Mouse (Mus musculus) liver, adult 2 months (tissue): ENCODE measurements around the gene Fgfr2.

Experiments
- CTCF ChIP-seq: fragments of 200-500 bp; IDR thresholded peaks from 2 replicates; pipeline ENCODE4 v1.5.1; 2011; ENCODE audit warnings: low read depth, low read length, control low read depth
- POLR2A ChIP-seq: fragments of 200-500 bp; IDR thresholded peaks from 2 replicates; pipeline ENCODE4 v1.6.1; 2011; ENCODE audit warnings: low read length, control low read depth; ENCODE audit not compliant: insufficient read depth; ENCODE audit errors: extremely low read depth

DNA sequence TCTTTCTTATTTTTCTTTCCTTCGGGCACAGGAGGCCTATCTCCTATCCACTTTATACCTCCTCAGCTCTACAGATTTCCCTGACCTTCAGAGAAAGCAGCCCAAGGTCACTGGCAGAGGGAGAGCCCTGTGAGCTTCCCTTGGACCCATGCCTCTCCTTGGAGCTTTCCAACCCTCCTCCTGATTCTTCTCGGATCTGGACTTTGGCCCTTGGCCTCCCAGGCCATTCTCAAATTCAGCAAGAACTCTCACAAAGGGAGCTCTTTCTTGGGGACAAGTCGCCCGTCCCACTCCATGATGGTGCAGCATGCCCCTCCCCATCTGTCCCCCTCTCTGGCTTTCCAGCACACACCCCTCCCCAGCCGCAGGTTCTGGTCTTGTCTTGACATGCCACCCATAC is 2172.1 kb downstream of the Fgfr2 start:
- TF ChIP-seq CTCF (no peak), POLR2A (no peak)
